Mouse (Mus musculus): ENCODE measurements around the gene Itga1. TPM values are rescaled to one million over a fixed set of nuclear protein-coding genes. Genes with fewer than 3 reads are reported as not detected.

Gene Itga1
- total RNA-seq, 2 experiments from 2014 or later, result 31.0 to 34.9 TPM

Other genes starting within 250 kb of the Itga1 start
- gene Itga2, start 169.9 kb downstream of the Itga1 start, total RNA-seq (2021), result 1 to 10 TPM in 1 of 2 experiments, under 1 TPM in 1; 0.52 to 1.5 TPM
- 10 to 100 TPM; 16.3 to 18.5 TPM for gene Pelo, start 11.8 kb downstream of the Itga1 start, total RNA-seq (2021)
- 1 to 10 TPM; 4.4 to 8.6 TPM for gene Gm49395, start within 50 bp of the Itga1 start, total RNA-seq (2021)

Measured in heart, adult 18-20 months (tissue).